Mouse (Mus musculus) midbrain, postnatal 0 days (tissue): Measurements from ENCODE around the gene Jaml. TPM values are rescaled to one million over a fixed set of nuclear protein-coding genes. Genes with fewer than 3 reads are reported as not detected.

Experiments
- ATAC-seq: fragments of 200-750 bp; cut with Nextera tagmentation; 2 replicates; pipeline ENCODE4 v1.8.0; 2017; ENCODE audit warnings: moderate number of reproducible peaks, mild to moderate bottlenecking, moderate TSS enrichment, moderate library complexity; ENCODE audit not compliant: low FRiP score
- DNase-seq: peaks from one replicate; pipeline ENCODE4 v3.0.0-alpha.2; 2015; ENCODE audit warnings: low spot score
- H3K27ac ChIP-seq: fragments of 300-500 bp; sonication (generic); 2 replicates; pipeline ENCODE4 v1.5.1; 2014; ENCODE audit warnings: low read depth, mild to moderate bottlenecking, low read length, mixed read lengths
- H3K27me3 ChIP-seq: fragments of 300-500 bp; sonication (generic); 2 replicates; pipeline ENCODE4 v1.6.1; 2014; ENCODE audit warnings: low read length, control low read depth, mixed read lengths; ENCODE audit not compliant: insufficient read depth
- H3K36me3 ChIP-seq: fragments of 300-500 bp; sonication (generic); 2 replicates; pipeline ENCODE4 v1.6.1; 2014; ENCODE audit warnings: low read length, control low read depth, mixed read lengths; ENCODE audit not compliant: insufficient read depth
- H3K4me1 ChIP-seq: fragments of 300-500 bp; sonication (generic); 2 replicates; pipeline ENCODE4 v1.6.1; 2014; ENCODE audit warnings: mild to moderate bottlenecking, control low read depth, antibody characterized with exemption, low read length, mixed read lengths; ENCODE audit not compliant: insufficient read depth
- H3K4me2 ChIP-seq: fragments of 300-500 bp; sonication (generic); 2 replicates; pipeline ENCODE4 v1.6.1; 2014; ENCODE audit warnings: low read depth, mild to moderate bottlenecking, low read length, mixed read lengths; ENCODE audit not compliant: poor library complexity, severe bottlenecking
- H3K4me3 ChIP-seq: fragments of 300-500 bp; sonication (generic); 2 replicates; pipeline ENCODE4 v1.5.1; 2014; ENCODE audit warnings: low read depth, mild to moderate bottlenecking, low read length, moderate library complexity
- H3K9ac ChIP-seq: fragments of 300-500 bp; sonication (generic); replicated peaks from 2 replicates; pipeline ENCODE4 v1.6.1; 2014; ENCODE audit warnings: mild to moderate bottlenecking, low read length, moderate library complexity, mixed read lengths; ENCODE audit not compliant: poor library complexity, severe bottlenecking
- H3K9me3 ChIP-seq: fragments of 300-500 bp; sonication (generic); 2 replicates; pipeline ENCODE4 v1.6.1; 2016; ENCODE audit warnings: low read length, control low read depth
- CTCF ChIP-seq: IDR thresholded peaks from 2 replicates; pipeline ENCODE4 v1.5.1; 2016; ENCODE audit warnings: antibody characterized with exemption, mild to moderate bottlenecking
- WGBS: fragments of 180-500 bp; shearing (Covaris S2); extraction: QIAGEN DNeasy Blood & Tissue Kit; methylation state at CpG from one replicate; pipeline ENCODE4 v1.1.7; 2014; 5-methylcytosine and 5-hydroxymethylcytosine counted together
- polyA plus RNA-seq: library from polyadenylated mRNA; unstranded; fragments of >200 nt; fragmentation: Nextera tagmentation; extraction: Ambion mirVana; gene quantifications from 2 replicates; pipeline ENCODE4 v1.2.1, GENCODE M21; 2015
- total RNA-seq: library from RNA; depleted of rRNA; stranded (reverse); fragments of >200 nt; gene quantifications from 2 replicates; pipeline ENCODE4 v1.2.3, GENCODE M21; 2014

The Jaml gene
- total and polyA plus RNA-seq, 2 experiments from 2014 or later: 0.23 TPM; not detected in 1

DNA sequence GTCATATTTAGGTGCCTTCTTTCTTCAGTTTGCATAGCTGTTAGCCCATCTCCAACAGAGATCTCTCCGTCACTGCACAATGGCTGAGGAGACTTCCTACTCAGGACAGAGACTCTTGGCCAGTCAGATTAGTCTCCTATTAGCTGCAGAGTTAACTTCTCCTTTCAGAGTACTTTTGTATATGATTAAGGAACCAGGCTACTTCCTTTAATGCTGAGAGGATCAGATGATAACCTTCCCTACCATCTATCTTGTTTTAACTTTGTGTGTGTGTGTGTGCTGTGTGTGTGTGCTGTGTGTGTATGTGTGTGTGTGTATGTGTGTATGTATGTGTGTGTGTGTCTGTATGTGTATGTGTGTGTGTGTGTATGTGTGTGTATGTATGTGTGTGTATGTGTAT, 29.3 kb upstream of the Jaml start:
- no peak for DNase-seq

DNA sequence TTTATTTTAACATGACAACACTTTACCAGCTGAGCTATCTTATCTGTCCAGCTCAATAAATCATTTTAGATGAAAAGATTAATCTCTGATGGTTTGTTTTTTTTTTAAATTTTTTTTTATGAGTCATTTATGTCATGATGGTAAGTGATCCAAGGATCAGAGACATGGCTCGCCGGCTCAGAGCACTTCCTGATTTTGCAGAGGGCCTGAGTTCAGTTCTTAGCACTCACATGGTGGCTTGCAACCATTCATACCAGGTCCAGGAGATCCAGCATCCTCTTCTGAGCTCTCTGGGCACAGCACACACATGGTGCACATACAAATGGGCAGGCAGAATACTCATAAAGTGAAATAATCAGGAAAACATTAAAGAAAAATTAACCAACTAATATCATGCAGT, 28.7 kb upstream of the Jaml start:
- TF ChIP-seq CTCF: no peak

More for the DNA sequence above, 29.3 kb upstream of the Jaml start:
- WGBS: 83% methylated on average over 1 of the region's 1 CpGs
- no peak overlapping the region for H3K4me2 ChIP-seq
- no peaks in the 10 kb centered on the region for H3K9me3 ChIP-seq
- TF ChIP-seq CTCF: no peak
- ATAC-seq: no peak
- no peak overlapping the region for H3K27ac ChIP-seq
- H3K4me3 ChIP-seq: no peak overlapping the region
- no peaks in the 10 kb centered on the region for H3K4me1 ChIP-seq
- no peaks in the 10 kb centered on the region for H3K36me3 ChIP-seq
- peaks cover 13% of the 10 kb centered on the region; the same call in 1 of the 2 replicates for H3K27me3 ChIP-seq
- H3K9ac ChIP-seq: no peak overlapping the region

DNA sequence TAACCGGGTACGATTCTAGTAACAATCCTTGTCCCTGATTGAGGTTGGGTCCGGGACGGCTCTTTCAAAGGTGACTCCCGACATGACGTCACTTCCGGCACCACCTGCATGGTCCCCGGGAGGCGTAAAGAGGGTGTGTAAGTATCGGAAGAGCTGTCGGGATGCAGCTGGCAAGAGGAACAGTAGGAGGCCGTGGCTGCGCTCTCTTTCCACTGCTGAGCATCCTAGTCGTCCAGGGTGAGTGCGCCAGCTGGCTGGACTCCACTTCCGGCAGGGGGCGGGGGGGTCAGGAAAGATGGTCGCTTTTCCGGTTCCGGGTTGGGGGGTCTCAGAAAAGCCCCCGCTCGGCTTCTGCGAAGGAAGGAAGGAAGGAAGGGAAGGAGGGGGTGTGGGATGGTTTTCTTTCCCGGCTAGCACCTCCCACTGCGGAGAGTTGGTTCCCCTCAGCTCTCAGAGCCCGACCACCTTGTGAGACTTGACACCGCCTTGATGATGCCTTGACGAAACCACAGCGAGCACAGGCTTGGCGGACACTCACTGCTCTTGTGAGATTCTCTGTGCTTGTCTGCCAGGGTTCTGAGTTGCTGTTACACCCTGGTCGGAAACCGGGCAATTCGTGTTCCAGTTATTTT, 23.8 kb upstream of the Jaml start, which contains the start of gene Mpzl3:
TSS of gene Mpzl3 (plus strand) at position 105 of the 632 bp plus-strand sequence.
- H3K4me1 ChIP-seq: no peaks in the 10 kb centered on the region
- H3K27ac ChIP-seq: peak within 1 kb of the TSS; percentile 100
- no peaks in the 10 kb centered on the region for H3K36me3 ChIP-seq
- H3K9me3 ChIP-seq: no peaks in the 10 kb centered on the region
- DNase-seq (peak; percentile 97), ATAC-seq (peak; percentile 98)
- peak within 1 kb of the TSS; percentile 44 for H3K4me2 ChIP-seq
- H3K27me3 ChIP-seq: peaks cover 10% of the 10 kb centered on the region; the same call in 1 of the 2 replicates
- WGBS: under 1% methylated on average over 33 of the region's 33 CpGs
- H3K9ac ChIP-seq: peak within 1 kb of the TSS; percentile 75
- H3K4me3 ChIP-seq: peak within 1 kb of the TSS; percentile 58
- peak; percentile 36 for TF ChIP-seq CTCF

More for the DNA sequence above, 28.7 kb upstream of the Jaml start:
- Histone ChIP-seq H3K4me3 (no peak overlapping the region), H3K27me3 (peaks cover 13% of the 10 kb centered on the region; the same call in 1 of the 2 replicates), H3K4me1 (no peaks in the 10 kb centered on the region), H3K4me2 (no peak overlapping the region), H3K9me3 (no peaks in the 10 kb centered on the region), H3K36me3 (no peaks in the 10 kb centered on the region), H3K9ac (no peak overlapping the region), H3K27ac (no peak overlapping the region)
- no peak for DNase-seq
- WGBS: 92% methylated on average over 2 of the region's 2 CpGs
- no peak for ATAC-seq

DNA sequence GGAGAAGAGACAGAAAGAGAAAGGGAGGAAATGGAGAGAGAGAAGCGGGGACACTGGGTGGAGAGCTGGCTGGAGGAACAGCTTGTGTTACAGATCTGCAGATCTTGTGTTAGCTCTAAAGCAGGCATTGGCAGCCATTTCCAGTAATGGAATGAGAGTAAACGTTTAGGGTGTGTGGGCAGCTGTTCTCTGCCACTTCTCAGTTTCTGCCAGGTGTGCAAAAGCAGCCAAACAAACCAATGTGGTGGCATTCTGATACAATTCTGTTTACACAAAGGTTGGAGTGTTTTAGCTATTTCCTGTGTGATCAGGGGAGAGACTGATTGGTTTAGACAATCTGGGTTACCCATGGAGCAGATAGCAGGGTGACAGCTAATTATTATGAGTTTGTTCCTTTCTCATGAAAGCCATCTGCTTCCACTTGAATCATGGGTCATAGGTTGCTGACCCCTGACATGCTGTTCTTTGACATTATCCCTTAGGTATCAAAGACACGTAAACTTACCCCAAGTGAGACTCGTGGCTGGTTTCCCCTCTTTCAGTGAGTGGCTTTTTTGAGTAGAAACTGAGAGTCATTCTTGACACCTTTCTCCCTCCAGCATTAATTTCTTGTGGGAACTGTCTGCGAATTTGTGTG, 20.6 kb upstream of the Jaml start:
- Histone ChIP-seq H3K27ac (no peak overlapping the region), H3K9me3 (no peaks in the 10 kb centered on the region), H3K36me3 (no peaks in the 10 kb centered on the region), H3K4me3 (no peak overlapping the region), H3K4me2 (no peak overlapping the region), H3K4me1 (no peaks in the 10 kb centered on the region), H3K9ac (no peak overlapping the region), H3K27me3 (peaks cover 8% of the 10 kb centered on the region; the same call in 1 of the 2 replicates)
- ATAC-seq (no peak), DNase-seq (no peak)
- WGBS: 56% methylated on average over 5 of the region's 5 CpGs
- TF ChIP-seq CTCF: no peak

DNA sequence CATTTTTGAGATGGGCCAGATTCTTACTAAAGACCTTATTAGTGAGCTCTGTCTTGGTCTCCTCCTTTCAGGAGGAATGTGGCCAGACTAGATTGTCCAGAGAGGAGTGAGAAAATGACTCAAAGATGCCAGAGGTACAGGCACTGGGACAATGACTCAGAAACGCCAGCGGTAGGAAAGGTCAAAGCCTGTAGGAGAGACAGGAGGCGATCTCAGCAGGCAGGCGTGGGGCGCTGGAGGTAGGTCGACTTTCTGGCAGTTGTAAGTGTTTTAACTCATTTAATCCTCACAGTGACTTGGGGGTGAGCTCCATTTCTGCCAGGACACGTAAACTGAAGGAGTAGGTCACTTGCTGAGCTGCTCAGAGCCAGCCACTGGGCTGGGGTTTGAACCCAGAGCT, 18.8 kb upstream of the Jaml start:
- H3K9ac ChIP-seq: no peak overlapping the region
- no peaks in the 10 kb centered on the region for H3K4me1 ChIP-seq
- no peak overlapping the region for H3K27ac ChIP-seq
- no peaks in the 10 kb centered on the region for H3K36me3 ChIP-seq
- no peak overlapping the region for H3K4me2 ChIP-seq
- no peak for TF ChIP-seq CTCF
- H3K9me3 ChIP-seq: no peaks in the 10 kb centered on the region
- ATAC-seq: no peak
- 42% methylated on average over 7 of the region's 7 CpGs for WGBS
- no peak for DNase-seq
- H3K4me3 ChIP-seq: no peak overlapping the region
- H3K27me3 ChIP-seq: peaks cover 8% of the 10 kb centered on the region; the same call in 1 of the 2 replicates

DNA sequence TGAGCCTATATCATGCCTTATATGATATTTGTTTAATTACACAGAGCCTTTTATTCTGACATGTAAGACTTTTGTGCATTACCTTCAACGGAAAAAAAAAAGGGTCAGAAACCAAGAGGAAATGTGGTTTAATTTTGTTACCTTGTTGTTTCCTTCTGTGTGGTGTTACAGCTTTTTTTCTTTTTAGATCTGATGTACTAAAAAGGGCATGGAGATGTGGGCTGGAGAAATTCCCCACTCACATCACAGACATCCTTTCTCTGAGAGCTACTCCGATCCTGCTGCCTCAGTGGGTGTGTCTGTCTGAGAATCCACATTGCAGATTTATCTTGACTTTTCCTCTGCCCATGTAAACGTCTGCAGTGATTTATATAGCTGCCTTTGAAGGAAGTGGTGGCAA, 16.3 kb upstream of the Jaml start:
- DNase-seq: no peak
- H3K4me2 ChIP-seq: no peak overlapping the region
- H3K27ac ChIP-seq: no peak overlapping the region
- H3K9me3 ChIP-seq: no peaks in the 10 kb centered on the region
- peaks cover 8% of the 10 kb centered on the region; the same call in 1 of the 2 replicates for H3K27me3 ChIP-seq
- no peaks in the 10 kb centered on the region for H3K4me1 ChIP-seq
- ATAC-seq: no peak
- no peak overlapping the region for H3K9ac ChIP-seq
- WGBS: 74% methylated on average over 3 of the region's 3 CpGs
- H3K36me3 ChIP-seq: no peaks in the 10 kb centered on the region
- no peak for TF ChIP-seq CTCF
- no peak overlapping the region for H3K4me3 ChIP-seq
